Mouse (Mus musculus) NIH3T3 (cell line): ENCODE measurements around the gene Ttyh2.

Experiments used
- DNase-seq: peaks from one replicate; pipeline ENCODE4 v3.0.0-alpha.2; 2012; ENCODE audit warnings: low read depth

Gene Ttyh2

GRCm38 (mm10) chr11:114764820-114765818 lies 89.9 kb downstream of the Ttyh2 start, which contains the start of gene Kif19a:
Gene Kif19a (plus strand): TSS chr11:114765388.
- DNase-seq: no peak

GRCm38 (mm10) chr11:114769911-114770310 lies 94.7 kb downstream of the Ttyh2 start:
- DNase-seq: no peak
